Mouse (Mus musculus) myocyte (in vitro differentiated cells): Measurements from ENCODE around the gene Pick1. TPM values are rescaled to one million over a fixed set of nuclear protein-coding genes. Genes with fewer than 3 reads are reported as not detected.
A peak's percentile ranks its signal among the peaks of the same experiment; 100 is the strongest.

Source experiments
- H3K27me3 ChIP-seq: one replicate; pipeline ENCODE4 v1.6.1; 2011; ENCODE audit not compliant: control insufficient read depth, insufficient read depth, insufficient read length
- H3K36me3 ChIP-seq: one replicate; pipeline ENCODE4 v1.6.1; 2011; ENCODE audit not compliant: control insufficient read depth, insufficient read depth
- H3K4me2 ChIP-seq: one replicate; pipeline ENCODE4 v1.6.1; 2011; ENCODE audit warnings: low read depth, control low read depth
- H3K4me3 ChIP-seq: one replicate; pipeline ENCODE4 v1.5.1; 2011; ENCODE audit warnings: mild to moderate bottlenecking, control low read depth, moderate library complexity
- H3K79me2 ChIP-seq: one replicate; pipeline ENCODE4 v1.6.1; 2011; ENCODE audit not compliant: control insufficient read depth, insufficient read depth
- H3ac ChIP-seq: one replicate; pipeline ENCODE4 v1.6.1; 2011; ENCODE audit not compliant: control insufficient read depth, insufficient read length
- CEBPB ChIP-seq: IDR thresholded peaks from 2 replicates; pipeline ENCODE4 v1.6.1; 2011; ENCODE audit warnings: mild to moderate bottlenecking, moderate library complexity; ENCODE audit not compliant: poor library complexity, insufficient read depth, severe bottlenecking
- E2F4 ChIP-seq: IDR thresholded peaks from one replicate; pipeline ENCODE4 v1.6.1; 2011; ENCODE audit warnings: mild to moderate bottlenecking, control low read depth, moderate library complexity; ENCODE audit not compliant: insufficient read depth
- MAX ChIP-seq: IDR thresholded peaks from one replicate; pipeline ENCODE4 v1.6.1; 2011; ENCODE audit warnings: low read depth, mild to moderate bottlenecking, control low read depth
- MYOD1 ChIP-seq, 3 experiments: IDR thresholded peaks; one replicate each; pipeline ENCODE4 v1.6.1; 2011; ENCODE audit warnings: control low read depth in 2 of 3, low read depth in 2 of 3, mild to moderate bottlenecking in 2 of 3, moderate library complexity in 1 of 3; ENCODE audit not compliant: insufficient read length in 2 of 3, control insufficient read depth in 1 of 3
- MYOG ChIP-seq, 3 experiments: IDR thresholded peaks; one replicate each; pipeline ENCODE4 v1.6.1; 2011; ENCODE audit warnings: control low read depth in 2 of 3, low read depth in 2 of 3, mild to moderate bottlenecking in 2 of 3; ENCODE audit not compliant: insufficient read length in 2 of 3, control insufficient read depth in 1 of 3, insufficient read depth in 1 of 3
- POLR2A ChIP-seq: IDR thresholded peaks from one replicate; pipeline ENCODE4 v1.6.1; 2011; ENCODE audit warnings: low read depth, mild to moderate bottlenecking, control low read depth, moderate library complexity; ENCODE audit not compliant: insufficient read length
- POLR2AphosphoS2 ChIP-seq: IDR thresholded peaks from one replicate; pipeline ENCODE4 v1.6.1; 2011; ENCODE audit warnings: low read depth, control low read depth; ENCODE audit not compliant: insufficient read length
- REST ChIP-seq: IDR thresholded peaks from one replicate; pipeline ENCODE4 v1.6.1; 2011; ENCODE audit warnings: mild to moderate bottlenecking, control low read depth, moderate library complexity; ENCODE audit not compliant: insufficient read depth, insufficient read length
- SRF ChIP-seq: IDR thresholded peaks from one replicate; pipeline ENCODE4 v1.6.1; 2011; ENCODE audit warnings: low read depth; ENCODE audit not compliant: control insufficient read depth, insufficient read length
- TCF12 ChIP-seq: IDR thresholded peaks from one replicate; pipeline ENCODE4 v1.6.1; 2011; ENCODE audit warnings: mild to moderate bottlenecking, control low read depth; ENCODE audit not compliant: poor library complexity, insufficient read depth, severe bottlenecking
- TCF3 ChIP-seq: IDR thresholded peaks from one replicate; pipeline ENCODE4 v1.6.1; 2011; ENCODE audit warnings: low read depth, control low read depth; ENCODE audit not compliant: insufficient read length
- USF1 ChIP-seq: IDR thresholded peaks from one replicate; pipeline ENCODE4 v1.6.1; 2011; ENCODE audit warnings: low read depth, mild to moderate bottlenecking, control low read depth, moderate library complexity
- polyA plus RNA-seq: library from polyadenylated mRNA; unstranded; fragments of >200 nt; fragmentation: generic; extraction: Trizol; gene quantifications from one replicate; pipeline ENCODE4 v1.2.1, GENCODE M21; 2012; ENCODE audit warnings: missing spikeins

Pick1 gene
- 26.0 TPM for polyA plus RNA-seq

GRCm38 (mm10) chr15:79229058-79229821 is at the start of gene Pick1, which contains the start of gene Gm49486:
Gene Pick1 (plus strand): TSS chr15:79229173.
Gene Gm49486 (plus strand): TSS chr15:79229391.
- TF ChIP-seq MYOD1 (IDR thresholded peaks at IDR 0.05; ENCODE audit: control insufficient read depth in 1 of 3, insufficient read length in 2 of 3, low read depth in 2 of 3) (peak in 2 of 3 experiments; percentile 72 to 80), MAX (no peak), POLR2A (peak; percentile 56), POLR2AphosphoS2 (peak; percentile 39), TCF12 (no peak), SRF (no peak), MYOG (IDR thresholded peaks at IDR 0.05; ENCODE audit: control insufficient read depth in 1 of 3, insufficient read depth in 1 of 3, insufficient read length in 2 of 3, low read depth in 2 of 3) (peak in 1 of 3 experiments; percentile 65), E2F4 (no peak)
- Histone ChIP-seq H3K36me3 (no peaks in the 10 kb centered on the region), H3K4me3 (peak within 1 kb of the TSS; percentile 34), H3K27me3 (no peaks in the 10 kb centered on the region), H3ac (no peak within 1 kb of the TSS), H3K4me2 (peak within 1 kb of the TSS; percentile 81), H3K79me2 (no peaks in the 10 kb centered on the region)

DNA sequence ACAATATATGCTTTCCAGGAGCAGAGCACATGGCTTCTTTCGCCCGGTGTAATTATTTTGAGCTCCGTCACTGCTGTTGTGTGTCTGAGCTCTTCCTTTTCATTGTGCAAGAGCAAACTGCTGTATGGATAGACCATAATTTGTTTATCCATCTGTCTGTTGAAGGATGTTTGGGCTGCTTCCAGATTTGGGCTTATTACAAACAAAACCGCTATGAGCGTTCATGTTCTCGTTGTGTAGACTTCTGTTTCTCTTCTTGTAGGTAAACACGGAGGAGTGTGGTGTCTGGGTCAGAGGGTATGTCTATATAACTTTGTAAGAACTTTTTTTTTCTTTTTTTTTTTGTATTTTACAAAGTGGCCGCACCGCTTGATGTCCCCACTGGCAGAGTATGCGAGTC is 43.8 kb upstream of the Pick1 start:
- peaks cover 30% of the 10 kb centered on the region for H3K27me3 ChIP-seq
- no peaks in the 10 kb centered on the region for H3K79me2 ChIP-seq
- no peak for TF ChIP-seq TCF3
- TF ChIP-seq CEBPB, result no peak
- no peak for TF ChIP-seq USF1
- TF ChIP-seq MAX, result no peak
- no peak for TF ChIP-seq MYOG (IDR thresholded peaks at IDR 0.05; ENCODE audit: control insufficient read depth in 1 of 3, insufficient read depth in 1 of 3, insufficient read length in 2 of 3, low read depth in 2 of 3)
- TF ChIP-seq MYOD1 (IDR thresholded peaks at IDR 0.05; ENCODE audit: control insufficient read depth in 1 of 3, insufficient read length in 2 of 3, low read depth in 2 of 3), result no peak
- no peak for TF ChIP-seq TCF12
- no peak for TF ChIP-seq REST
- no peak for TF ChIP-seq POLR2AphosphoS2
- TF ChIP-seq E2F4, result no peak
- no peak for TF ChIP-seq POLR2A
- no peak for TF ChIP-seq SRF
- H3K4me3 ChIP-seq, result no peak overlapping the region
- H3K4me2 ChIP-seq, result no peak overlapping the region
- no peak overlapping the region for H3ac ChIP-seq
- no peaks in the 10 kb centered on the region for H3K36me3 ChIP-seq

GRCm38 (mm10) chr15:79187819-79188218 is 41.2 kb upstream of the Pick1 start:
- Histone ChIP-seq H3K36me3 (no peaks in the 10 kb centered on the region), H3K4me3 (no peak overlapping the region), H3ac (no peak overlapping the region), H3K79me2 (no peaks in the 10 kb centered on the region), H3K4me2 (no peak overlapping the region), H3K27me3 (peaks cover 20% of the 10 kb centered on the region)
- TF ChIP-seq POLR2AphosphoS2 (no peak), CEBPB (no peak), MAX (no peak), SRF (no peak), MYOD1 (IDR thresholded peaks at IDR 0.05; ENCODE audit: control insufficient read depth in 1 of 3, insufficient read length in 2 of 3, low read depth in 2 of 3) (no peak), TCF3 (no peak), USF1 (no peak), MYOG (IDR thresholded peaks at IDR 0.05; ENCODE audit: control insufficient read depth in 1 of 3, insufficient read depth in 1 of 3, insufficient read length in 2 of 3, low read depth in 2 of 3) (no peak), E2F4 (no peak), POLR2A (no peak), TCF12 (no peak), REST (no peak)

DNA sequence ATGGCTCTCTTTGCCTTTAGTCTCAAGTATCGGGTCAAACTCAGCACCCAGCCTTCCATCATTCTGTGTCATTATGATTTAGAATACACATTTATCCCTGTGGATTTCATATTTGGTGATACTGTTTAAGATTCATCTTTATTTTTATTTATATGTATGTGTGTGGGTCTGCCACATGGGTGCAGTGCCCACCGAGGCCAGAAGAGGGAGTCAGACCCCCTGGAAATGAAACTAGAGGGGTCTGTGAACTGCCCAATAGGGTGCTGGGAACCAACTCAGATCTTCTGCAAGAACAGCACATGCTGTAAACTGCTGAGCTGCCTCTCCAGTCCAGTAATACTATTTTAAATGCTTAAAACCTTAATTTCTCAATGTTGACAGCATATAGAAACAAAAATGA is 37.5 kb upstream of the Pick1 start:
- Histone ChIP-seq H3ac (no peak overlapping the region), H3K79me2 (no peaks in the 10 kb centered on the region), H3K4me3 (no peak overlapping the region), H3K4me2 (no peak overlapping the region), H3K36me3 (no peaks in the 10 kb centered on the region), H3K27me3 (peaks cover 44% of the 10 kb centered on the region)
- TF ChIP-seq TCF3, result no peak
- TF ChIP-seq SRF, result no peak
- TF ChIP-seq POLR2A, result no peak
- TF ChIP-seq MYOD1 (IDR thresholded peaks at IDR 0.05; ENCODE audit: control insufficient read depth in 1 of 3, insufficient read length in 2 of 3, low read depth in 2 of 3), result no peak
- TF ChIP-seq TCF12, result no peak
- TF ChIP-seq E2F4, result no peak
- no peak for TF ChIP-seq REST
- TF ChIP-seq USF1, result no peak
- no peak for TF ChIP-seq MAX
- no peak for TF ChIP-seq POLR2AphosphoS2
- TF ChIP-seq MYOG (IDR thresholded peaks at IDR 0.05; ENCODE audit: control insufficient read depth in 1 of 3, insufficient read depth in 1 of 3, insufficient read length in 2 of 3, low read depth in 2 of 3), result no peak
- no peak for TF ChIP-seq CEBPB

DNA sequence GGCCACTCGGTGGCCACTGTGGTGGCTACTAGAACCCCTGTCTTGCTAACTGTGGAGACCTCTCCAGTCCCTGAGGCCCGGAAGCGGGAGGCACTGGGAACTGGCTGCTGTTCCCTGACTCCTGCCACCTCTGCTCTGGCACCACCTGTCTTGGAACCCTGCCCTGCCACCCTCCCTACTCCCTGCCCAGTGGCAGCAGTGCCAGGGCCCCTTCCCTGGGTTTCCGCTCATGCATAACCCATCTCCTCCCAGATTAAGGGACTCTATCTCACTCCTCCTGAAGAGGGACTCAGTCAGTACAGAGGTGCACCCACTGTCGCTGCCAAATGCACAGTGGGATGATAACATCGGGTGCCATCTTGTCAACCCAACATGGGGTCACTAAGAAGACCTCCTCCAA is 36.5 kb upstream of the Pick1 start:
- no peaks in the 10 kb centered on the region for H3K79me2 ChIP-seq
- H3K27me3 ChIP-seq, result peaks cover 45% of the 10 kb centered on the region
- no peak overlapping the region for H3K4me3 ChIP-seq
- H3K36me3 ChIP-seq, result no peaks in the 10 kb centered on the region
- no peak overlapping the region for H3ac ChIP-seq
- TF ChIP-seq POLR2AphosphoS2, result no peak
- TF ChIP-seq CEBPB, result no peak
- no peak for TF ChIP-seq E2F4
- TF ChIP-seq POLR2A, result no peak
- TF ChIP-seq REST, result no peak
- no peak for TF ChIP-seq USF1
- TF ChIP-seq TCF12, result no peak
- no peak for TF ChIP-seq SRF
- no peak for TF ChIP-seq MYOG (IDR thresholded peaks at IDR 0.05; ENCODE audit: control insufficient read depth in 1 of 3, insufficient read depth in 1 of 3, insufficient read length in 2 of 3, low read depth in 2 of 3)
- no peak for TF ChIP-seq TCF3
- no peak for TF ChIP-seq MAX
- TF ChIP-seq MYOD1 (IDR thresholded peaks at IDR 0.05; ENCODE audit: control insufficient read depth in 1 of 3, insufficient read length in 2 of 3, low read depth in 2 of 3), result no peak
- no peak overlapping the region for H3K4me2 ChIP-seq
